Mouse (Mus musculus): ENCODE data around the gene Pnmal1. TPM values are rescaled to one million over a fixed set of nuclear protein-coding genes. Genes with fewer than 3 reads are reported as not detected.

The Pnmal1 gene
- polyA plus RNA-seq, 1 experiment from 2014 or later: 0.36 TPM

GRCm38 (mm10) chr7:16931968-16932627, 27.4 kb upstream of the Pnmal1 start:
- Histone ChIP-seq H3K4me3 (no peak overlapping the region), H3K4me1 (peaks cover 8% of the 10 kb centered on the region), H3K9ac (no peak overlapping the region), H3K27me3 (no peaks in the 10 kb centered on the region), H3K9me3 (no peaks in the 10 kb centered on the region), H3K27ac (no peak overlapping the region), H3K36me3 (no peaks in the 10 kb centered on the region), H3K4me2 (no peak overlapping the region)
- 15% methylated on average over 14 of the region's 14 CpGs for WGBS
- ATAC-seq (ENCODE audit: borderline replicate concordance, extremely low read depth, low FRiP score, low TSS enrichment): peak; percentile 55; the same call in 1 of the 2 replicates

GRCm38 (mm10) chr7:16932704-16933577, 26.5 kb upstream of the Pnmal1 start:
- ATAC-seq (ENCODE audit: borderline replicate concordance, extremely low read depth, low FRiP score, low TSS enrichment): no peak
- Histone ChIP-seq H3K4me1 (peaks cover 8% of the 10 kb centered on the region), H3K27me3 (no peaks in the 10 kb centered on the region), H3K4me2 (no peak overlapping the region), H3K9ac (no peak overlapping the region), H3K27ac (no peak overlapping the region), H3K4me3 (no peak overlapping the region), H3K9me3 (no peaks in the 10 kb centered on the region), H3K36me3 (no peaks in the 10 kb centered on the region)
- WGBS: 31% methylated on average over 14 of the region's 14 CpGs

- Histone ChIP-seq H3K9ac (no peak overlapping the region), H3K27me3 (no peaks in the 10 kb centered on the region), H3K27ac (no peak overlapping the region), H3K4me1 (peaks cover 16% of the 10 kb centered on the region), H3K36me3 (no peaks in the 10 kb centered on the region), H3K4me2 (no peak overlapping the region), H3K9me3 (no peaks in the 10 kb centered on the region), H3K4me3 (no peak overlapping the region)
- 51% methylated on average over 4 of the region's 4 CpGs for WGBS
- ATAC-seq (ENCODE audit: borderline replicate concordance, extremely low read depth, low FRiP score, low TSS enrichment): no peak
Observed at GRCm38 (mm10) chr7:16937312-16937711, 22.2 kb upstream of the Pnmal1 start.

- H3K9me3 ChIP-seq: no peaks in the 10 kb centered on the region
- no peak overlapping the region for H3K27ac ChIP-seq
- no peak for ATAC-seq (ENCODE audit: borderline replicate concordance, extremely low read depth, low FRiP score, low TSS enrichment)
- no peak overlapping the region for H3K4me2 ChIP-seq
- no peaks in the 10 kb centered on the region for H3K27me3 ChIP-seq
- H3K4me1 ChIP-seq: peaks cover 10% of the 10 kb centered on the region
- H3K36me3 ChIP-seq: no peaks in the 10 kb centered on the region
- H3K4me3 ChIP-seq: no peak overlapping the region
- no peak overlapping the region for H3K9ac ChIP-seq
- 67% methylated on average over 17 of the region's 17 CpGs for WGBS
Observed at GRCm38 (mm10) chr7:16938117-16938791, 21.2 kb upstream of the Pnmal1 start.

GRCm38 (mm10) chr7:16940292-16940691, 19.2 kb upstream of the Pnmal1 start:
- H3K4me3 ChIP-seq: no peak overlapping the region
- no peak overlapping the region for H3K4me2 ChIP-seq
- WGBS: 20% methylated on average over 7 of the region's 7 CpGs
- H3K9ac ChIP-seq: no peak overlapping the region
- peak overlapping the region; percentile 46; the same call in 1 of the 2 replicates for H3K27ac ChIP-seq
- peaks cover 23% of the 10 kb centered on the region for H3K4me1 ChIP-seq
- H3K27me3 ChIP-seq: peaks cover 8% of the 10 kb centered on the region
- H3K9me3 ChIP-seq: no peaks in the 10 kb centered on the region
- no peaks in the 10 kb centered on the region for H3K36me3 ChIP-seq
- no peak for ATAC-seq (ENCODE audit: borderline replicate concordance, extremely low read depth, low FRiP score, low TSS enrichment)

- WGBS: 45% methylated on average over 4 of the region's 4 CpGs
- H3K27ac ChIP-seq: no peak overlapping the region
- H3K4me3 ChIP-seq: no peak overlapping the region
- H3K9me3 ChIP-seq: no peaks in the 10 kb centered on the region
- H3K4me1 ChIP-seq: peaks cover 48% of the 10 kb centered on the region
- ATAC-seq (ENCODE audit: borderline replicate concordance, extremely low read depth, low FRiP score, low TSS enrichment): no peak
- no peak overlapping the region for H3K9ac ChIP-seq
- H3K36me3 ChIP-seq: no peaks in the 10 kb centered on the region
- no peak overlapping the region for H3K4me2 ChIP-seq
- H3K27me3 ChIP-seq: peaks cover 30% of the 10 kb centered on the region
Observed at GRCm38 (mm10) chr7:16942861-16943260, 16.6 kb upstream of the Pnmal1 start.

- Histone ChIP-seq H3K4me1 (peaks cover 58% of the 10 kb centered on the region), H3K27ac (no peak within 1 kb of the TSS), H3K9ac (peak within 1 kb of the TSS; percentile 55), H3K4me3 (peak within 1 kb of the TSS; percentile 51), H3K36me3 (no peaks in the 10 kb centered on the region), H3K27me3 (peaks cover 43% of the 10 kb centered on the region), H3K9me3 (no peaks in the 10 kb centered on the region), H3K4me2 (peak within 1 kb of the TSS; percentile 84)
- WGBS: 13% methylated on average over 36 of the region's 36 CpGs
- peak; percentile 78 for ATAC-seq (ENCODE audit: borderline replicate concordance, extremely low read depth, low FRiP score, low TSS enrichment)
Observed at GRCm38 (mm10) chr7:16944061-16944807, 15.2 kb upstream of the Pnmal1 start, which contains the start of gene Pnmal2. Gene Pnmal2 (plus strand): TSS chr7:16944682.

GRCm38 (mm10) chr7:16944808-16945315, 14.6 kb upstream of the Pnmal1 start:
- Histone ChIP-seq H3K27me3 (peaks cover 50% of the 10 kb centered on the region), H3K36me3 (no peaks in the 10 kb centered on the region), H3K9ac (peak overlapping the region; percentile 55), H3K27ac (no peak overlapping the region), H3K4me2 (peak overlapping the region; percentile 84), H3K4me1 (peaks cover 62% of the 10 kb centered on the region), H3K4me3 (peak overlapping the region; percentile 51), H3K9me3 (no peaks in the 10 kb centered on the region)
- peak; percentile 12 for ATAC-seq (ENCODE audit: borderline replicate concordance, extremely low read depth, low FRiP score, low TSS enrichment)
- WGBS: 2% methylated on average over 22 of the region's 22 CpGs

- Histone ChIP-seq H3K4me3 (peak overlapping the region; percentile 51), H3K9me3 (no peaks in the 10 kb centered on the region), H3K4me2 (peak overlapping the region; percentile 84), H3K9ac (no peak overlapping the region), H3K27ac (no peak overlapping the region), H3K27me3 (peaks cover 52% of the 10 kb centered on the region), H3K36me3 (no peaks in the 10 kb centered on the region), H3K4me1 (peaks cover 62% of the 10 kb centered on the region)
- WGBS: 18% methylated on average over 17 of the region's 17 CpGs
- no peak for ATAC-seq (ENCODE audit: borderline replicate concordance, extremely low read depth, low FRiP score, low TSS enrichment)
Observed at GRCm38 (mm10) chr7:16945419-16945818, 14.1 kb upstream of the Pnmal1 start.

GRCm38 (mm10) chr7:16946441-16947348, 12.8 kb upstream of the Pnmal1 start:
- Histone ChIP-seq H3K27ac (0 out of 2 replicates have a peak overlapping the region, but pooled peaks have one; percentile 8), H3K4me3 (peak overlapping the region; percentile 31), H3K36me3 (no peaks in the 10 kb centered on the region), H3K9ac (peak overlapping the region; percentile 17; the same call in 1 of the 2 replicates), H3K4me2 (peak overlapping the region; percentile 65), H3K9me3 (no peaks in the 10 kb centered on the region), H3K4me1 (peaks cover 66% of the 10 kb centered on the region), H3K27me3 (peaks cover 52% of the 10 kb centered on the region)
- 5% methylated on average over 53 of the region's 53 CpGs for WGBS
- no peak for ATAC-seq (ENCODE audit: borderline replicate concordance, extremely low read depth, low FRiP score, low TSS enrichment)

All from lung, embryonic 15.5 days (tissue).